Mouse (Mus musculus) embryonic facial prominence, embryonic 11.5 days (tissue): ENCODE data around the gene Lrp2. TPM values are rescaled to one million over a fixed set of nuclear protein-coding genes. Genes with fewer than 3 reads are reported as not detected.
A peak's percentile ranks its signal among the peaks of the same experiment; 100 is the strongest.

ENCODE experiments used
- ATAC-seq: fragments of 200-750 bp; cut with Nextera tagmentation; replicated peaks from 2 replicates; pipeline ENCODE4 v1.8.0; 2017; ENCODE audit warnings: low read depth; ENCODE audit not compliant: insufficient number of reproducible peaks, low FRiP score, low TSS enrichment
- DNase-seq: peaks from one replicate; pipeline ENCODE4 v3.0.0-alpha.2; 2015; ENCODE audit warnings: low spot score
- H3K27ac ChIP-seq: fragments of 300-500 bp; sonication (generic); replicated peaks from 2 replicates; pipeline ENCODE4 v1.5.1; 2014; ENCODE audit warnings: mild to moderate bottlenecking, low read depth, low read length, control low read depth
- H3K27me3 ChIP-seq: fragments of 300-500 bp; sonication (generic); 2 replicates; pipeline ENCODE4 v1.6.1; 2014; ENCODE audit warnings: mild to moderate bottlenecking, low read length, moderate library complexity, mixed read lengths; ENCODE audit not compliant: control insufficient read depth, insufficient read depth
- H3K36me3 ChIP-seq: fragments of 300-500 bp; sonication (generic); replicated peaks from 2 replicates; pipeline ENCODE4 v1.6.1; 2014; ENCODE audit warnings: low read depth, mild to moderate bottlenecking, low read length, moderate library complexity, mixed read lengths; ENCODE audit not compliant: control insufficient read depth, insufficient read depth
- H3K4me1 ChIP-seq: fragments of 300-500 bp; sonication (generic); 2 replicates; pipeline ENCODE4 v1.6.1; 2014; ENCODE audit warnings: low read length, mixed read lengths; ENCODE audit not compliant: control insufficient read depth, insufficient read depth
- H3K4me2 ChIP-seq: fragments of 300-500 bp; sonication (generic); 2 replicates; pipeline ENCODE4 v1.6.1; 2014; ENCODE audit warnings: low read depth, mild to moderate bottlenecking, control low read depth, low read length, moderate library complexity
- H3K4me3 ChIP-seq: fragments of 300-500 bp; sonication (generic); 2 replicates; pipeline ENCODE4 v1.5.1; 2014; ENCODE audit warnings: low read depth, low read length, control low read depth
- H3K9ac ChIP-seq: fragments of 300-500 bp; sonication (generic); replicated peaks from 2 replicates; pipeline ENCODE4 v1.6.1; 2014; ENCODE audit warnings: mild to moderate bottlenecking, control low read depth, low read length
- H3K9me3 ChIP-seq: fragments of 300-500 bp; sonication (generic); replicated peaks from 2 replicates; pipeline ENCODE4 v1.6.1; 2016; ENCODE audit warnings: mild to moderate bottlenecking, low read length, inconsistent platforms, mixed read lengths; ENCODE audit not compliant: control insufficient read depth
- WGBS: fragments of 180-500 bp; shearing (Covaris S2); extraction: QIAGEN DNeasy Blood & Tissue Kit; methylation state at CpG from one replicate; pipeline ENCODE4 v1.1.7; 2014; 5-methylcytosine and 5-hydroxymethylcytosine counted together
- polyA plus RNA-seq: library from polyadenylated mRNA; unstranded; fragments of >200 nt; fragmentation: Nextera tagmentation; extraction: Ambion mirVana; gene quantifications from 2 replicates; pipeline ENCODE4 v1.2.1, GENCODE M21; 2014

Lrp2 gene
- polyA plus RNA-seq, 1 experiment from 2014 or later = 1.7 TPM

GRCm38 (mm10) chr2:69536018-69536417, 49.8 kb downstream of the Lrp2 start:
- Histone ChIP-seq H3K27me3 (no peaks in the 10 kb centered on the region), H3K4me1 (no peaks in the 10 kb centered on the region; the same call in 1 of the 2 replicates), H3K9ac (no peak overlapping the region), H3K27ac (no peak overlapping the region), H3K9me3 (no peaks in the 10 kb centered on the region), H3K36me3 (no peaks in the 10 kb centered on the region), H3K4me2 (no peak overlapping the region), H3K4me3 (no peak overlapping the region)
- WGBS = 70% methylated on average over 7 of the region's 7 CpGs
- ATAC-seq (no peak), DNase-seq (no peak)

GRCm38 (mm10) chr2:69531528-69532055, 54.3 kb downstream of the Lrp2 start:
- Histone ChIP-seq H3K4me2 (no peak overlapping the region), H3K36me3 (no peaks in the 10 kb centered on the region), H3K27me3 (no peaks in the 10 kb centered on the region), H3K27ac (no peak overlapping the region), H3K4me1 (no peaks in the 10 kb centered on the region; the same call in 1 of the 2 replicates), H3K9ac (no peak overlapping the region), H3K9me3 (no peaks in the 10 kb centered on the region), H3K4me3 (no peak overlapping the region)
- DNase-seq (peak; percentile 6), ATAC-seq (peak; percentile 42; the same call in 1 of the 2 replicates)
- 19% methylated on average over 3 of the region's 3 CpGs for WGBS

- H3K27me3 ChIP-seq = no peaks in the 10 kb centered on the region
- H3K4me3 ChIP-seq = no peak overlapping the region
- no peak for ATAC-seq
- no peaks in the 10 kb centered on the region for H3K9me3 ChIP-seq
- DNase-seq = no peak
- no peak overlapping the region for H3K4me2 ChIP-seq
- no peak overlapping the region for H3K9ac ChIP-seq
- no peaks in the 10 kb centered on the region; the same call in 1 of the 2 replicates for H3K4me1 ChIP-seq
- no peak overlapping the region for H3K27ac ChIP-seq
- 9% methylated on average over 14 of the region's 14 CpGs for WGBS
- no peaks in the 10 kb centered on the region for H3K36me3 ChIP-seq
Observed at GRCm38 (mm10) chr2:69530691-69531527, 55.0 kb downstream of the Lrp2 start.

GRCm38 (mm10) chr2:69530126-69530525, 55.7 kb downstream of the Lrp2 start:
- Histone ChIP-seq H3K4me2 (no peak overlapping the region), H3K27me3 (no peaks in the 10 kb centered on the region), H3K4me3 (no peak overlapping the region), H3K9me3 (no peaks in the 10 kb centered on the region), H3K36me3 (no peaks in the 10 kb centered on the region), H3K27ac (no peak overlapping the region), H3K4me1 (no peaks in the 10 kb centered on the region; the same call in 1 of the 2 replicates), H3K9ac (no peak overlapping the region)
- WGBS = 43% methylated on average over 5 of the region's 5 CpGs
- no peak for DNase-seq
- ATAC-seq = 0 out of 2 replicates have a peak, but pooled peaks have one; percentile 23

GRCm38 (mm10) chr2:69520273-69520672, 65.6 kb downstream of the Lrp2 start:
- 94% methylated on average over 2 of the region's 2 CpGs for WGBS
- DNase-seq (no peak), ATAC-seq (no peak)
- Histone ChIP-seq H3K27ac (no peak overlapping the region), H3K4me2 (no peak overlapping the region), H3K4me1 (no peaks in the 10 kb centered on the region), H3K9ac (no peak overlapping the region), H3K27me3 (no peaks in the 10 kb centered on the region), H3K36me3 (no peaks in the 10 kb centered on the region), H3K4me3 (no peak overlapping the region), H3K9me3 (no peaks in the 10 kb centered on the region)

GRCm38 (mm10) chr2:69518307-69518706, 67.6 kb downstream of the Lrp2 start:
- 77% methylated on average over 7 of the region's 7 CpGs for WGBS
- no peak overlapping the region for H3K9ac ChIP-seq
- H3K4me1 ChIP-seq = no peaks in the 10 kb centered on the region
- no peak overlapping the region for H3K4me3 ChIP-seq
- no peak overlapping the region for H3K27ac ChIP-seq
- ATAC-seq (no peak), DNase-seq (no peak)
- H3K4me2 ChIP-seq = no peak overlapping the region
- no peaks in the 10 kb centered on the region for H3K9me3 ChIP-seq
- H3K27me3 ChIP-seq = no peaks in the 10 kb centered on the region
- H3K36me3 ChIP-seq = no peaks in the 10 kb centered on the region

- DNase-seq = no peak
- H3K9ac ChIP-seq = no peak overlapping the region
- ATAC-seq = no peak
- H3K4me2 ChIP-seq = no peak overlapping the region
- H3K4me3 ChIP-seq = no peak overlapping the region
- no peaks in the 10 kb centered on the region for H3K36me3 ChIP-seq
- 89% methylated on average over 5 of the region's 5 CpGs for WGBS
- H3K4me1 ChIP-seq = no peaks in the 10 kb centered on the region
- no peaks in the 10 kb centered on the region for H3K27me3 ChIP-seq
- no peak overlapping the region for H3K27ac ChIP-seq
- no peaks in the 10 kb centered on the region for H3K9me3 ChIP-seq
Observed at GRCm38 (mm10) chr2:69511766-69512165, 74.1 kb downstream of the Lrp2 start.

- H3K9ac ChIP-seq = no peak overlapping the region
- H3K4me1 ChIP-seq = no peaks in the 10 kb centered on the region
- H3K9me3 ChIP-seq = no peaks in the 10 kb centered on the region
- 74% methylated on average over 9 of the region's 9 CpGs for WGBS
- H3K27ac ChIP-seq = no peak overlapping the region
- no peak overlapping the region for H3K4me3 ChIP-seq
- H3K4me2 ChIP-seq = no peak overlapping the region
- ATAC-seq (no peak), DNase-seq (no peak)
- no peaks in the 10 kb centered on the region for H3K27me3 ChIP-seq
- H3K36me3 ChIP-seq = no peaks in the 10 kb centered on the region
Observed at GRCm38 (mm10) chr2:69500357-69500756, 85.5 kb downstream of the Lrp2 start.
